In the genomic region with DNA sequence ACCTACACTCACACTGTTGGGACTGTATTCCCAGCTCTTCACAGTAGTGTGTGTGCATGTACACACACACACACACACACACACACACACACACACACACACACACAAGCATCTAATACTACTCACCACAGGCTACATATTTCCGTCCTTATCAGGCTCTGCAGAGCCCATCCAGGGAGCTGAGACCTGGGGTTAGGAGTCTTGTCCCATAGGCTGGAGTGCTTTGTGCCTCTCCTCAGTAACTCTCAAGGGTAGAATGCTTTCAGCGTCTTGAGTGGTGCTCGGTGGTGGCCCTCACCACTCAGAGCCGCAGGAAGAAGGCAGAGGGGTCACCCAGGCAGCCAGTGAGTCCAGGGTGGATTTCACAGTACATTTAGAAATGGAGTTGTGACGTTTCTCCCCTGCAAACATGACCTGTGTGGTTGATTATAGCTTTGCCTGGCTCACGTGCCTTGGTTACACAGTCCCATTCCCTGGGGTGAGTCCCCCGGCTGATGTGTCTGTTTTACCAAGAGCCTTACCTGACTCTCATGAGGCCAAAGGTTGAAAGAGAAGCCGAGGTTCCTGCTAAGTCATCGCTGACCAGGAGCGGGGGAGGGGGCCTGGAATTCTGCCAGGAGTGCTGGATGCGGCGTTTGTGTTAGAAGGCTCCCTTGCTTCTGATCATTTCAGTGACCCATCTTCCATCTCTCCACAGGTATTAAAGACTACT, we compare ENCODE assay signal across 9 mouse cellular contexts. TPM values are rescaled to one million over a fixed set of nuclear protein-coding genes. Genes with fewer than 3 reads are reported as not detected.
DNase-seq lines count a peak whose midpoint lies in the region; ATAC-seq and TF ChIP-seq lines count a peak whose summit lies in the region.
"Had no signal": no experiment of that assay in that cellular context is flagged by ENCODE, and none has a peak within 500 bp of the region (broad histone marks: within the 10 kb centered on the region; RNA-seq: fewer than 3 reads in every experiment).

No protein-coding gene starts in this region.

- H3K4me3 ChIP-seq in lung, embryonic 14.5 days (ENCODE audit: low read depth, low read length), result no peak overlapping the region; the same call in 1 of the 2 replicates
- peak overlapping the region; percentile 21 for H3K4me3 ChIP-seq in bone marrow, adult 2 months (replicated peaks; ENCODE audit: control insufficient read depth, low read depth, low read length)
- peak overlapping the region; percentile 95 for H3K4me3 ChIP-seq in liver, embryonic 13.5 days (replicated peaks)

- H3K9me3 ChIP-seq in lung, embryonic 14.5 days (ENCODE audit: low read depth, low read length), result no peaks in the 10 kb centered on the region
- no peaks in the 10 kb centered on the region for H3K9me3 ChIP-seq in liver, embryonic 13.5 days (replicated peaks)

- H3K27ac ChIP-seq in lung, embryonic 14.5 days (ENCODE audit: low read depth), result no peak overlapping the region; the same call in 1 of the 2 replicates
- peak overlapping the region; percentile 69 for H3K27ac ChIP-seq in bone marrow, adult 2 months (ENCODE audit: control insufficient read depth, insufficient read depth, low read depth, low read length, poor library complexity)
- H3K27ac ChIP-seq in liver, embryonic 13.5 days, result peak overlapping the region; percentile 99

- no peak for TF ChIP-seq POLR2A in bone marrow, adult 2 months (IDR thresholded peaks at IDR 0.05; ENCODE audit: borderline replicate concordance, control insufficient read depth, low read depth, low read length)

- 31% methylated on average over 12 of the region's 12 CpGs for WGBS in lung, embryonic 14.5 days
- WGBS in bone marrow, adult 2 months, result 64% methylated on average over 12 of the region's 12 CpGs
- 42% methylated on average over 12 of the region's 12 CpGs for WGBS in liver, embryonic 13.5 days (ENCODE audit: insufficient replicate concordance)

- intact Hi-C loops in left cerebral cortex, postnatal 4 days (cut with DNase I), result no loop called here

- peaks cover 36% of the 10 kb centered on the region for H3K36me3 ChIP-seq in lung, embryonic 14.5 days (ENCODE audit: insufficient read depth)
- H3K36me3 ChIP-seq in liver, embryonic 13.5 days, result peaks cover 93% of the 10 kb centered on the region

- no peak for ATAC-seq in lung, embryonic 14.5 days (ENCODE audit: insufficient read depth)
- ATAC-seq in liver, embryonic 13.5 days (ENCODE audit: low read depth), result peak; percentile 68
- ATAC-seq: Patski had no signal

- no peaks in the 10 kb centered on the region for H3K27me3 ChIP-seq in lung, embryonic 14.5 days (ENCODE audit: insufficient read depth, low read length)
- no peaks in the 10 kb centered on the region for H3K27me3 ChIP-seq in liver, embryonic 13.5 days
- H3K27me3 ChIP-seq: Patski had no signal

- H3K9ac ChIP-seq in lung, embryonic 14.5 days, result 0 out of 2 replicates have a peak overlapping the region, but pooled peaks have one; percentile 4
- peak overlapping the region; percentile 100 for H3K9ac ChIP-seq in liver, embryonic 13.5 days

- H3K4me1 ChIP-seq in lung, embryonic 14.5 days (ENCODE audit: insufficient read depth), result no peaks in the 10 kb centered on the region
- H3K4me1 ChIP-seq in bone marrow, adult 2 months (ENCODE audit: control insufficient read depth, insufficient read depth, low read length), result peaks cover 1% of the 10 kb centered on the region; the same call in 1 of the 2 replicates
- H3K4me1 ChIP-seq in liver, embryonic 13.5 days (replicated peaks), result peaks cover 85% of the 10 kb centered on the region

- peak; percentile 26 for DNase-seq in lung, embryonic 14.5 days
- no peak for DNase-seq in lung, postnatal 14 days
- DNase-seq in kidney, adult 18-20 months, result peak; percentile 62
- no peak for DNase-seq in liver, embryonic 13.5 days
- DNase-seq in frontal cortex, postnatal 25 days (ENCODE audit: low spot score in 2 of 2), result no peak
- no peak for DNase-seq in left cerebral cortex, adult 8-10 months (ENCODE audit: low spot score in 2 of 2)
- DNase-seq in left cerebral cortex, postnatal 4 days, result no peak

- TF ChIP-seq CTCF in lung, embryonic 14.5 days (IDR thresholded peaks at IDR 0.05; ENCODE audit: low read depth), result no peak
- no peak for TF ChIP-seq CTCF in bone marrow, adult 2 months (IDR thresholded peaks at IDR 0.05; ENCODE audit: control insufficient read depth, insufficient read depth, low read length)

- H3K4me2 ChIP-seq in lung, embryonic 14.5 days, result peak overlapping the region; percentile 11; the same call in 1 of the 2 replicates
- H3K4me2 ChIP-seq in liver, embryonic 13.5 days, result peak overlapping the region; percentile 91

RNA-seq across cellular contexts. Expression of gene Glrx5, which starts 7.2 kb away (rescaled TPM):
- polyA plus RNA-seq in lung, embryonic 14.5 days (2014; fragmentation: Nextera tagmentation; extraction: Ambion mirVana), result 177 and 186 TPM in 2 replicates
- polyA plus RNA-seq in bone marrow, adult 2 months (2011; ENCODE audit: insufficient read depth, insufficient read length, low replicate concordance, missing spikeins), result 274 and 493 TPM in 2 replicates
- 591 and 653 TPM in 2 replicates for polyA plus RNA-seq in liver, embryonic 13.5 days (2015; fragmentation: Nextera tagmentation; extraction: Ambion mirVana)
- 10 to 100 TPM; 41.7 to 50.8 (median 46.0) TPM for total RNA-seq in left cerebral cortex, adult 8-10 months (2022)
- total RNA-seq in left cerebral cortex, postnatal 4 days (2021), result 10 to 100 TPM; 50.6 to 56.2 TPM

RNA-seq across cellular contexts. Expression of gene Syne3, which starts 30.1 kb away (rescaled TPM):
- 0.29 and 0.39 TPM in 2 replicates for polyA plus RNA-seq in lung, embryonic 14.5 days (2014; fragmentation: Nextera tagmentation; extraction: Ambion mirVana)
- 9.0 and 11.1 TPM in 2 replicates for polyA plus RNA-seq in bone marrow, adult 2 months (2011; ENCODE audit: insufficient read depth, insufficient read length, low replicate concordance, missing spikeins)
- polyA plus RNA-seq in liver, embryonic 13.5 days (2015; fragmentation: Nextera tagmentation; extraction: Ambion mirVana), result 2.0 TPM in 2 replicates
- total RNA-seq in left cerebral cortex, adult 8-10 months (2022), result 1 to 10 TPM; 2.0 to 3.0 (median 2.8) TPM
- total RNA-seq in left cerebral cortex, postnatal 4 days (2021), result 1 to 10 TPM in 1 of 2 experiments, under 1 TPM in 1; 0.82 to 1.4 TPM

Comparison
In these comparisons a context has a peak if more than half of its experiments do, and no peak if none do; other contexts are left out.
1. DNase-seq: peak in lung, embryonic 14.5 days (single experiment) and kidney, adult 18-20 months (single experiment); none in lung, postnatal 14 days (single experiment), liver, embryonic 13.5 days (single experiment), frontal cortex, postnatal 25 days (0 of 2), left cerebral cortex, adult 8-10 months (0 of 2) and left cerebral cortex, postnatal 4 days (single experiment).